Mouse (Mus musculus) hematopoietic multipotent progenitor cell, adult 10-12 weeks (in vitro differentiated cells): ENCODE measurements around the gene Ppp1r8. TPM values are rescaled to one million over a fixed set of nuclear protein-coding genes. Genes with fewer than 3 reads are reported as not detected.

Experiments
- polyA plus RNA-seq: library from polyadenylated mRNA; stranded (reverse); fragments of >175 nt; gene quantifications from 2 replicates; pipeline ENCODE4 v1.2.3, GENCODE M21; 2012; ENCODE audit warnings: low replicate concordance

Ppp1r8 gene
- polyA plus RNA-seq: 14.9 and 31.2 TPM in 2 replicates

GRCm38 (mm10) chr4:132842970-132843704, at the start of gene Ppp1r8:
TSS of gene Ppp1r8 (minus strand) at chr4:132843169.

GRCm38 (mm10) chr4:132884064-132884843, 41.3 kb upstream of the Ppp1r8 start, which contains the start of gene Stx12:
TSS of gene Stx12 (minus strand) at chr4:132884509.

DNA sequence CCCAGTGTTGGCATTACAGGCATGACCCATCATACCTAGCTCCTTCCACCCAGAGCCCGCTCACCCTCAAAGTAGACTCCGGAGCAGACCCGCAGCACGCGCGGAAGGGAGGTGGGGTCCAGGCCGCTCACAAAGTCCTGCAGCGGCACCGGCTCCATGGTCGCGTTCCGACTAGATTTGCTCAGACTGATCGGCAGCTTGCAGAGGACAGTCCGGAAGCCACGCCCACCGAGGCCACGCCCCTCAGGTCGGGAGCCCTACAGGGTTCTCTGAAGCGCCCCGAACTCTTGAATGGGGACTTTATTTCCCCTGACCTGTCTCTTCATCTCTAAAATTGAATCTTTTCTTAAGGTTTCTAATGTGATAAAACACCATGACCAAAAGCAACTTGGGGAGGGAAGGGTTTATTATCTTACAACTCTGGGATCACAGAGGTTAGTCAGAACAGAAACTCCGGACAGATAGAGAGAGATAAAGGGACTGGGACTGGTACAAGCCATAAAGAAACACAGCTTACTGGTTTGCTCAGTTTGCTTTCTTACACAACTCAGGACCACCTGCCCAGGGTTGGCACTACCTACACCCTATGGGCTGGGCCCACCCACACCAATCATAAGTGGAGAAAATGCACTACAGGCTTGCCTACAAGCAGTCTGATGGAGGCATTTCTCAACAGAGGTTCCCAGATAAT, 46.6 kb downstream of the Ppp1r8 start, which contains the start of gene Themis2:
Gene Themis2, minus strand, starts transcription at position 192 of the 691 bp plus-strand sequence.

Other genes with a start within 250 kb of the Ppp1r8 start
- 4.0 and 4.3 TPM in 2 replicates for gene Eya3, start 204.2 kb downstream of the Ppp1r8 start, polyA plus RNA-seq
- gene Xkr8, start 110.6 kb downstream of the Ppp1r8 start, polyA plus RNA-seq: 0.53 and 0.90 TPM in 2 replicates
- 2.0 and 7.2 TPM in 2 replicates for gene Smpdl3b, start 85.9 kb downstream of the Ppp1r8 start, polyA plus RNA-seq
- gene Rpa2, start 74.8 kb downstream of the Ppp1r8 start, polyA plus RNA-seq: 11.9 and 27.3 TPM in 2 replicates
- 98.8 and 232 TPM in 2 replicates for gene Themis2, start 46.8 kb downstream of the Ppp1r8 start, polyA plus RNA-seq
- 6.6 and 9.4 TPM in 2 replicates for gene Stx12, start 41.3 kb upstream of the Ppp1r8 start, polyA plus RNA-seq
- gene Fam76a, start 79.4 kb upstream of the Ppp1r8 start, polyA plus RNA-seq: 3.5 and 16.4 TPM in 2 replicates
- gene Fgr, start 130.9 kb upstream of the Ppp1r8 start, polyA plus RNA-seq: 30.6 and 44.0 TPM in 2 replicates
- 92.9 and 191 TPM in 2 replicates for gene Ahdc1, start 168.1 kb upstream of the Ppp1r8 start, polyA plus RNA-seq